Mouse (Mus musculus) T-helper 1 cell (primary cell): ENCODE measurements around the gene Pcdh7.

Source experiments
- in situ Hi-C: fragments of 300-600 bp; cut with MboI, MseI; formaldehyde crosslinking; loops from one replicate; pipeline ENCODE4 v1.15.1; 2025; ENCODE audit warnings: high pct_unique_total_duplicates

The Pcdh7 gene

DNA sequence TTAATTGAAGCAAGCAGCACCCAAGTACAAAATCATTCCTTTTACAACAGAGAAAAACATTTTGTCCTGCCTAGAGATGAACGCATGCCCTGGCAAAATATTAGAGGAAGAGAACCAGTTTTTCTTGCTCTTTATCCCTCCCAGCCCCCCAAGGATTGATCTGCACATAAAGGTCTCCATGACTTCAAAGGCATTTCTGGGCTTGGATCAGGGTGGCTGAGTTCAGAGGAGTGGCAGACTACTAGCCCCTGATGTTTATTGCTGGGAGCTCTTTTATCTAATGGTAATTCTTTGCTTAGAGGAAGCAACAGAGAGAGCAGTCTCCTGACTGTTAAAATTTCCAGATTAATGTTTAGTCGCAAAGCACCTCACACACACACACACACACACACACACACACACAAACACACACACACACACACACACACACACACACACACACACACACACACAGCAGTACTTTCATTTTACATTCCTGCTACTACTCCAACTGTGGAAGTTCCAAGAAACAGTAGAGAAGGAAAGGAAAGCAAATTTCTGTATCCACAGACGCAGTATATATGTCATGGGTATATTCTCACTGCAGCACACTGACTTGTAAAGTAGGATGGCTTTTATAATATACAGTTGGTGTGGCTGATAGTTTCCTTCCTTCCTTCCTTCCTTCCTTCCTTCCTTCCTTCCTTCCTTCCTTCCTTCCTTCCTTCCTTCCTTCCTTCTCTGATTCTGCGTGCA is 71.2 kb downstream of the Pcdh7 start:
- in situ Hi-C loops, result no loop called here

DNA sequence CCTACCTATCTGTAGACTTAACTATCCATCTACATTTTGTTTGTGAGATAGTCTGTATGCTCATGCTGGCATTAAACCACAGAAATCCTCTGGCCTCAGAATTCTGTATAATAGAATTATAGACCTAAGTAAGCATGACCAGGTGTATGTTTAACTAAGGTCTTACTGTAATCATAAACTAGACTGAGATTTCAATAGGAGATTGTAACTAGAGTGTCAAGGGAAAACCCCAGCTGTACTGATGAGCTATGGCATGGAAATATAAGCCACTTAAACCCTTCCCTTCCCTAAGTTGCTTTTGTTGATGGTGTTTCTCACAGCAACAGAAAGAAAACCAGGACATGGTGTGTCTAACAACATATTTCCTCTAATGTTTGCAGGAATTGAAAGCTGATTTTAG is 78.6 kb downstream of the Pcdh7 start:
- in situ Hi-C loops, result no loop called here

- in situ Hi-C loops, result no loop called here
Observed at GRCm38 (mm10) chr5:57797951-57798670, 80.3 kb downstream of the Pcdh7 start.

GRCm38 (mm10) chr5:57803108-57803507 is 85.3 kb downstream of the Pcdh7 start:
- in situ Hi-C loops, result no loop called here

- in situ Hi-C loops, result no loop called here
Observed at GRCm38 (mm10) chr5:57803890-57804289, 86.1 kb downstream of the Pcdh7 start.

GRCm38 (mm10) chr5:57807350-57807749 is 89.6 kb downstream of the Pcdh7 start:
- in situ Hi-C loops, result no loop called here

- in situ Hi-C loops, result no loop called here
Observed at GRCm38 (mm10) chr5:57810641-57811040, 92.9 kb downstream of the Pcdh7 start.

- in situ Hi-C loops, result no loop called here
Observed at GRCm38 (mm10) chr5:57815964-57816589, 98.3 kb downstream of the Pcdh7 start.

DNA sequence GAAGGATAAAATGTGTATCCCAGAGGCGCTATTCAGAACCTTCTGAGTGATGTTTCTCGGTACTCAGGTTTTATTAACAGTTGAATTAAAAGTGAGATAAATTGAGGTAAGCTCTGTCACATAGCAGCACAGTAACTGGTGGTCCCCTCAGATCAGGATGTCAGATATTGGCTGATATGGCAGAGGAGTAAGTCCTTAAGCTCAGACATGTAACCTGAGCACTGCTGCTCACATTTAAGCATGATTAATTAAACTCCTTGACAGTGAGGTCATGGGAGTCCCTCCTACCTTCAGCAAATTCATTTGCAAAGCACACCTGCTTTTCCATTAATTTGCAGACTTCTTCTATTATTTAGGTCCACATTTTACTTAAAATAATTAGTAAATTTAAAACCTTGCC is 102.0 kb downstream of the Pcdh7 start:
- in situ Hi-C loops, result no loop called here

DNA sequence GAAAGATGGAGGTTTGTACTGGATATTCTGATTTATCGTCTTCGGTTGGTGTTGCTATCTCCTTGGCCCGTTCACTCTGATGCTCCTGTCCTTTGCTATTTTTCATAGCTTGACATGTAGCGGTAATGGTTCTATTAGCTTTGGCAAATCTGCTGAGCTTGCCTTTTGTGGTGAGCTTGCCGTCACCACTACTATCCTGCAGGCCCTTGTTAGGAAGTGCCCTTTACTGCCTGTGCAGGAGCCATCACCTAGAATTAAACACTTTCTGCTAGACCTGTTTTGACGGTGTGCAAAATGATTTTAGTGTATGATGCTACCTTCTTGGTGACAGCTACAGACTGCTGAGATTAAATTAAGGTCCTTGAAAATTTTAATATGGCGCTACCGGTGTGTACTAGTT is 103.3 kb downstream of the Pcdh7 start:
- in situ Hi-C loops, result no loop called here

DNA sequence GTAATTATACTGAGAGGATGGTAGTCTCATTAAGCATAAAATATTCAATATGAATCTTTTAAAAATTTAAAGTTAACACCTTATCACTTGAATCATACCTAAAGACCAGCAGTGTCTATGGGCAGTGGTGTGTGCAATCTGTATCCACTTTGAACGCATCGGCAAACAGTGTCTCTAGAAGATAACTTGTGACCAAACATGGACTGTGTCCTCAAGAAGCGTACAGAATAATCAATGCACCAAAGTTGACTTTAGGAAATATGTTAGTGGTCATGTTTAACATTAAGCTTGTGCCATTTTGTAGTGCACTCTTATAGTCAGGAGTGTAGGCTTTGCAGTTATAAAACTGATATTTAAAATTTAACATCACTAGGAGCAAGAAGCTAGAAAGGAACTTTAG is 110.7 kb downstream of the Pcdh7 start:
- in situ Hi-C loops, result no loop called here

DNA sequence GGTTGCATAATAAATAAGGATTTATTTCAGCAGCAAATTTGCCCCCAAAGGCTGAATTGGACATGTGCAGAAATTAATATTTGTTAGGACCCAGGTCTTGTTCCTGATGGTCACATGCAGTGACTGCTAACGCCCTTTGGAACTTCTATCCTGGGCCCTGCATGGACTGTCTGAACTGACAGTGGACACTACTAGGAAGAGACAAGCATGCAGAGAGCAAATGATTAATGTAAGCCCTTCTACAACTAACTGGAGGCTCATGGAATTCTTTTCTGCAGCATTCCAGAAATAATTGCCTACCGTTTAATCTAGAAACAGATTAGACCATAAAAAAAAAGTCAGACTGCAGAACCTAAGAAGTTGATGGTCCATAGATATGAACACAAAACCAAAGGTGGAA is 119.4 kb downstream of the Pcdh7 start:
- in situ Hi-C loops, result loop anchor here (10.0 kb wide), 1 partner anchor 1018 kb away; no protein-coding TSS in a partner anchor

GRCm38 (mm10) chr5:57841357-57842119 is 123.8 kb downstream of the Pcdh7 start:
- in situ Hi-C loops, result no loop called here

DNA sequence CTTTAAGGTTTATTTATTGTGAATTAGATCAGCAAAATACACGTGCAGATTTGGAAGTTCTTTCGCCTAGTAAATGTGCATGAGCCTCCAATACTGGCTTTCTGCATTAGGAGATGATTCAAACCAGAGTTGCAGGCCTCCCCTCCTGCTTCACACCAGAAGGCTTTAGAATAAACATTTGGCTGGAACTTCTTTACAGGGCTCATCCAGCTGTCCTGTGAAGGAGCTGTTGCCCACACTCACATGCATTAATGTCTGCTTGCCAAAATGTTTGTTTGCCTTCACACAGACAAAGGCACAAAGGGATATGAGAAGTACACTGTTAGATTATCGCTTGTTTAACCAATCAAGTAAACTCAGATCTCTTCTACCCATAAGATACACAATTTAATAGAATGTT is 129.7 kb downstream of the Pcdh7 start:
- in situ Hi-C loops, result no loop called here

DNA sequence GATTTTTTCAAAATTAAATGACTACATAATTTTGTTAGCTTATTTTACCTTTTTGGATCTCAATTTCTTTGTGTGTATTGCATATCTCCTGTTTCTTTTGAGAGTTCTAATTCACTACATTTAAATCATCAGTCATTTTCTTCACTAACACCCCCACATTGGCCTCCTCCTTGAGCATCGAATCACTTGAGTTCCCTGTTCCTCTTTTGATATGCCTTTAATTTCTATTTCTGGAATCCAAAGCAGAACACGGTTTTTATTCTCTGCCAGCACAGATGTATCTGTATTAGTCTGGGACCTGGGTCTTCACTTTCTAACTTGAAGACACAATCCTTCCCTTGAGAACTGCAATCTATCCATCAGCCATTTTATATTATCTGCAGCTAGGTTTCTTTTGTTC is 132.3 kb downstream of the Pcdh7 start:
- in situ Hi-C loops, result no loop called here

GRCm38 (mm10) chr5:57857316-57857715 is 139.5 kb downstream of the Pcdh7 start:
- in situ Hi-C loops, result no loop called here

DNA sequence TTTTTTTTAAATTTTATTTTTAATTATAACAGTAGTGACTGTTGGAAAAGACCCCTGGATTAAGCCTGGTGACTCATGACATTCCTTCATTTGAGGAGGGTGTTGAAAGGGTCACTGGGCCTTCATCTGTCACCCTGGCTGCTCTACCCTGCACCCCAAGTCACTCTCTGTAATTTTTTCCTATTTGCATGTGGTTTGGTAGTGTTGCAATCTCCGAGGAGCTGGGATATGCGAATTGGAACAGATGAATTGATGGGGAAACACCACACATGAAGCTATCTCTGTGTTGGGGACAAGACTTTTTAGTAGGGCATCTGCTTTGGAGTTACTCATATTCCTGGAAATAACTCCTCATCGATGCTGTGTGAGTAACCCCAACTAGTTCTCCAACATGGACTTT is 146.5 kb downstream of the Pcdh7 start:
- in situ Hi-C loops, result no loop called here

DNA sequence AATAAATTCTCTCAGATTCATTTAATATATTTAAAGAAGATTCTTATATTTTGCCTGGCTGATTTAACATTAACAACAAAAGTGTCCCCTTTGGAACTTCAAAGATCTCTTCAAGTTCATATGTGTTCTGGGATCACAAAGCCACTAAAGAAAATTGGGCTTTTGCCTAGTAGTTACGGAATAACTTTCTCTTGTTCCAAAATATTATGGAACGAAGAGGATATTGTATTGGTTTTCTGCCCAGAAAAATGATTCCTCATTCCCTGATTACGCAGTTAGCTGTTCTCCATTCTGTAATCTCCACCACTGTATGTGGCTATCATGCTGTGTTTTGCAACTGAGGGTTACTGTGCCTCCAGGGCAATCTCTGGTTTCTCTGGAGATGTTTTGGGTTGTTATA is 147.5 kb downstream of the Pcdh7 start:
- in situ Hi-C loops, result no loop called here

DNA sequence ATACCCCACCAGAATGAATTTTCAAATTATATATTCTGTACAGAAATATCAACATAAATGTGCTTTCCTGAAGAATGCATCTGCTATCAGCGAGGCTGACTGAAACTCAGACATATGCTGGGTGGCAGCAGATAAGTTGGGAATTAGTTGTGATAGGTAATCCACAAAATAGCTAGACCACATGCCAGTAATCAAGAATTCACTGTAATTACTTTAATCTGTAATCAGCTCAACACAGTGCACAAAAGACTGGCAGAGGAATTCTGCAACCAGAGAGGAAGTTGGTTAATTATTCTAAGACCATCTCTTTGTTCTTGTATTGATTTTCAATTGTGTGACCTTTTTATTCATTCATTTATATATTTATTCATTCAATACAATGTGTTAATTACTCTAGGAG is 148.3 kb downstream of the Pcdh7 start:
- in situ Hi-C loops, result no loop called here

- in situ Hi-C loops, result no loop called here
Observed at GRCm38 (mm10) chr5:57867906-57868305, 150.1 kb downstream of the Pcdh7 start.

DNA sequence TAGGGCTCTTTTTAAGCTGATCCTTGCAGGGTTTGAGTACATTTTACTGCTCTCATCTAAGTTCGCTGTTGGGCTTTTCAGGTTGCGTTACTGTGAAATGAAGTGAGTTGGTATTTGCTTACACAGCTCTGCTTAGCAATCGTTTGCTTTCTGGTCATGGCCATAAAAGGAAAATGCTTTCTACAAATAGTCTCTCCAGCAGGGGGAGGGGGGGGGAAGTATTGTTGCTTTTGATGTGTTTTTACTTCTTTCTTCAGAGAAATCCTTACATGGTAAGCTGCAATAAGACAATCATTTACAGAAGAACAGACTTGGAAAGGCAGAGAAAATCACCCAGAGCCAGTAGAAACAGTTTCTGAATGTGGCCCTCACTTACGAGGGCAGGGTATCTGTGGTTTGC is 150.9 kb downstream of the Pcdh7 start:
- in situ Hi-C loops, result no loop called here

DNA sequence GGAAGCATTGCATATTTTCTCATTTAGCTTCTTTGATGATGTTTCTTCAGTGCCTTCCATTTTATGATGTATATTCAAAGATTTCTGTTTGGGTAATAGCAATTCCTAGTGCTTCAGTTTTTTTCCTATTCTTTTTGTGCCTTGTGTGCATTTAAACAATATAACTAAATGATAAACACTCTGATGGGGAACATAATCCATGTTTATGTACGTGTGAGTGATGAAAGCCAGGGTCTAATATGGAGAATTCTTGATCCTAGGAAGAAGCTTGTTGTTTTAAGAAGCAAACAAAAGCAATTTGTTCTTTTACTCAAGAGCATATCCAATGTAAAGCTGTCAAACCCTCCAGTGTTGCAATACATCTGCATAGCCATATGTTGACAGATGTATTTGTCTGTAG is 153.0 kb downstream of the Pcdh7 start:
- in situ Hi-C loops, result no loop called here
